Comparison of ENCODE assay signal across 10 mouse cellular contexts in genomic region chr7:142720725-142721124, GRCm38 (mm10). TPM values are rescaled to one million over a fixed set of nuclear protein-coding genes. Genes with fewer than 3 reads are reported as not detected.
DNase-seq lines count a peak whose midpoint lies in the region; ATAC-seq and TF ChIP-seq lines count a peak whose summit lies in the region.
"Had no signal": no experiment of that assay in that cellular context is flagged by ENCODE, and none has a peak within 500 bp of the region (broad histone marks: within the 10 kb centered on the region; RNA-seq: fewer than 3 reads in every experiment).

No protein-coding gene starts in this region.

- TF ChIP-seq CTCF in kidney, adult 2 months (conservative IDR thresholded peaks at IDR 0.05; ENCODE audit: insufficient read depth, insufficient read length, low read depth, low read length): peak; percentile 67

- no peak for ATAC-seq in kidney, embryonic 15.5 days (replicated peaks; ENCODE audit: low FRiP score)

- H3K4me1 ChIP-seq in kidney, adult 2 months (ENCODE audit: control insufficient read depth, insufficient read depth, low read length): no peaks in the 10 kb centered on the region
- H3K4me1 ChIP-seq in kidney, embryonic 15.5 days: no peaks in the 10 kb centered on the region
- H3K4me1 ChIP-seq: heart, embryonic 13.5 days had no signal

- H3K27ac ChIP-seq in kidney, adult 2 months (ENCODE audit: insufficient read depth, low read depth, low read length): no peak overlapping the region
- no peak overlapping the region for H3K27ac ChIP-seq in kidney, embryonic 15.5 days
- H3K27ac ChIP-seq: heart, embryonic 13.5 days; macrophage had no signal

- no peaks in the 10 kb centered on the region for H3K9me3 ChIP-seq in kidney, embryonic 15.5 days (replicated peaks)
- H3K9me3 ChIP-seq: heart, embryonic 13.5 days had no signal

- no peak overlapping the region for H3K4me2 ChIP-seq in kidney, embryonic 15.5 days
- H3K4me2 ChIP-seq: heart, embryonic 13.5 days had no signal

- H3K27me3 ChIP-seq in kidney, adult 2 months (replicated peaks; ENCODE audit: control insufficient read depth, insufficient read depth, low read length): no peaks in the 10 kb centered on the region
- H3K27me3 ChIP-seq in kidney, embryonic 15.5 days: no peaks in the 10 kb centered on the region
- no peaks in the 10 kb centered on the region for H3K27me3 ChIP-seq in splenic B cell, adult 2 months (ENCODE audit: control insufficient read depth, insufficient read depth, low read length, poor library complexity, severe bottlenecking)
- H3K27me3 ChIP-seq: heart, embryonic 13.5 days had no signal

- TF ChIP-seq POLR2A in kidney, adult 2 months (IDR thresholded peaks at IDR 0.05; ENCODE audit: low read depth, low read length): no peak

- H3K4me3 ChIP-seq in kidney, adult 2 months (ENCODE audit: insufficient read depth, low read depth, low read length): no peak overlapping the region
- no peak overlapping the region for H3K4me3 ChIP-seq in kidney, embryonic 15.5 days (replicated peaks)
- H3K4me3 ChIP-seq: heart, embryonic 13.5 days had no signal

- H3K9ac ChIP-seq in kidney, embryonic 15.5 days: no peak overlapping the region
- H3K9ac ChIP-seq: heart, embryonic 13.5 days had no signal

- H3K36me3 ChIP-seq in kidney, adult 2 months (ENCODE audit: control insufficient read depth, insufficient read depth, low read length): no peaks in the 10 kb centered on the region
- H3K36me3 ChIP-seq in kidney, embryonic 15.5 days: no peaks in the 10 kb centered on the region
- no peaks in the 10 kb centered on the region for H3K36me3 ChIP-seq in splenic B cell, adult 2 months (ENCODE audit: control insufficient read depth, insufficient read depth, low read length, poor library complexity, severe bottlenecking)
- H3K36me3 ChIP-seq: heart, embryonic 13.5 days had no signal

- WGBS in kidney, adult 2 months: 0% methylated on average over 2 of the region's 2 CpGs
- WGBS in kidney, embryonic 15.5 days: 2% methylated on average over 2 of the region's 2 CpGs

- peak; percentile 12 to 65 for DNase-seq in adrenal gland, adult (ENCODE audit: inconsistent age in 2 of 2, low spot score in 1 of 2)
- no peak for DNase-seq in adrenal gland, adult 8-10 months
- peak; percentile 33 for DNase-seq in kidney, adult 2 months
- peak; percentile 43 for DNase-seq in A20 (ENCODE audit: low read depth, low spot score)
- DNase-seq in c-Kit-positive CD71-negative TER-119-negative erythroid progenitor cells, embryonic 14.5 days (ENCODE audit: low read depth): peak; percentile 14
- DNase-seq in kidney, postnatal 4 days: peak; percentile 60 to 63
- DNase-seq in splenic B cell, adult 2 months (ENCODE audit: low read depth, low spot score): peak; percentile 59

RNA-seq across cellular contexts. Expression of gene Ins2, which starts 22.5 kb away (rescaled TPM):
- total RNA-seq in adrenal gland, adult 8-10 months (2022): not detected
- 0.68 and 0.88 TPM in 2 replicates for polyA plus RNA-seq in kidney, adult 2 months (2012; rRNA removed)
- polyA plus RNA-seq in kidney, embryonic 15.5 days (2015; fragmentation: Nextera tagmentation; extraction: Ambion mirVana): 0.88 TPM in 1 of 2 replicates, not detected in the other
- polyA plus RNA-seq: heart, embryonic 13.5 days; macrophage had no signal

RNA-seq across cellular contexts. Expression of gene Gm49394, which starts 51.0 kb away (rescaled TPM):
- total RNA-seq in adrenal gland, adult 8-10 months (2022): not detected
- 0.03 TPM in 1 of 2 replicates, not detected in the other for polyA plus RNA-seq in kidney, adult 2 months (2012; rRNA removed)
- polyA plus RNA-seq in kidney, embryonic 15.5 days (2015; fragmentation: Nextera tagmentation; extraction: Ambion mirVana): not detected in 2 replicates
- polyA plus RNA-seq: macrophage had no signal

RNA-seq across cellular contexts. Expression of gene Igf2, which starts 54.1 kb away (rescaled TPM):
- total RNA-seq in adrenal gland, adult 8-10 months (2022): 10 to 100 TPM; 17.1 to 37.9 (median 21.7) TPM
- 26.9 and 36.9 TPM in 2 replicates for polyA plus RNA-seq in kidney, adult 2 months (2012; rRNA removed)
- polyA plus RNA-seq in kidney, embryonic 15.5 days (2015; fragmentation: Nextera tagmentation; extraction: Ambion mirVana): 693 and 696 TPM in 2 replicates

Comparison
In these comparisons a context has a peak if more than half of its experiments do, and no peak if none do; other contexts are left out.
1. RNA of gene Igf2, which starts 54.1 kb away (polyA plus RNA-seq): 693 to 696 TPM in kidney, embryonic 15.5 days; 26.9 to 36.9 TPM in kidney, adult 2 months; every median in the first group is over 10 times any median in the second.